Mouse (Mus musculus) hindbrain, embryonic 16.5 days (tissue): ENCODE measurements around the gene Mdfic. TPM values are rescaled to one million over a fixed set of nuclear protein-coding genes. Genes with fewer than 3 reads are reported as not detected.

ENCODE experiments used
- ATAC-seq: fragments of 200-750 bp; cut with Nextera tagmentation; 2 replicates; pipeline ENCODE4 v1.8.0; 2017; ENCODE audit warnings: moderate TSS enrichment, moderate library complexity
- H3K27ac ChIP-seq: fragments of 300-500 bp; sonication (generic); 2 replicates; pipeline ENCODE4 v1.5.1; 2014; ENCODE audit warnings: low read depth, mild to moderate bottlenecking, control low read depth, low read length, moderate library complexity
- H3K27me3 ChIP-seq: fragments of 300-500 bp; sonication (generic); replicated peaks from 2 replicates; pipeline ENCODE4 v1.6.1; 2014; ENCODE audit warnings: low read length; ENCODE audit not compliant: control insufficient read depth, insufficient read depth
- H3K36me3 ChIP-seq: fragments of 300-500 bp; sonication (generic); 2 replicates; pipeline ENCODE4 v1.6.1; 2014; ENCODE audit warnings: mild to moderate bottlenecking, low read length, moderate library complexity, mixed read lengths; ENCODE audit not compliant: control insufficient read depth, insufficient read depth
- H3K4me1 ChIP-seq: fragments of 300-500 bp; sonication (generic); 2 replicates; pipeline ENCODE4 v1.6.1; 2014; ENCODE audit warnings: low read depth, low read length; ENCODE audit not compliant: control insufficient read depth, insufficient read depth
- H3K4me2 ChIP-seq: fragments of 300-500 bp; sonication (generic); 2 replicates; pipeline ENCODE4 v1.6.1; 2014; ENCODE audit warnings: mild to moderate bottlenecking, low read length, control low read depth, moderate library complexity
- H3K4me3 ChIP-seq: fragments of 300-500 bp; sonication (generic); 2 replicates; pipeline ENCODE4 v1.5.1; 2014; ENCODE audit warnings: mild to moderate bottlenecking, low read length, control low read depth, moderate library complexity
- H3K9ac ChIP-seq: fragments of 300-500 bp; sonication (generic); 2 replicates; pipeline ENCODE4 v1.6.1; 2014; ENCODE audit warnings: low read depth, mild to moderate bottlenecking, control low read depth, low read length, moderate library complexity
- H3K9me3 ChIP-seq: fragments of 300-500 bp; sonication (generic); 2 replicates; pipeline ENCODE4 v1.6.1; 2014; ENCODE audit warnings: mild to moderate bottlenecking, low read length, moderate library complexity; ENCODE audit not compliant: control insufficient read depth
- WGBS: fragments of 180-500 bp; shearing (Covaris S2); extraction: QIAGEN DNeasy Blood & Tissue Kit; methylation state at CpG from one replicate; pipeline ENCODE4 v1.1.7; 2014; 5-methylcytosine and 5-hydroxymethylcytosine counted together
- polyA plus RNA-seq: library from polyadenylated mRNA; unstranded; fragments of >200 nt; fragmentation: Nextera tagmentation; extraction: Ambion mirVana; gene quantifications from 2 replicates; pipeline ENCODE4 v1.2.1, GENCODE M21; 2015

The Mdfic gene
- polyA plus RNA-seq, 1 experiment from 2014 or later: 1.2 TPM

GRCm38 (mm10) chr6:15845711-15846342 is 125.4 kb downstream of the Mdfic start:
- no peak overlapping the region for H3K4me3 ChIP-seq
- H3K4me2 ChIP-seq: no peak overlapping the region
- no peaks in the 10 kb centered on the region for H3K36me3 ChIP-seq
- no peaks in the 10 kb centered on the region for H3K9me3 ChIP-seq
- ATAC-seq: no peak
- H3K4me1 ChIP-seq: no peaks in the 10 kb centered on the region
- no peak overlapping the region for H3K9ac ChIP-seq
- H3K27ac ChIP-seq: no peak overlapping the region
- WGBS: 63% methylated on average over 2 of the region's 2 CpGs
- H3K27me3 ChIP-seq: no peaks in the 10 kb centered on the region
